Mouse (Mus musculus): ENCODE measurements at regions not wholly inside any gene's neighbourhood (a gene's known extent, or its start where the extent isn't known, plus 50 kb on each side); places are given as distances from the start of the nearest gene placed in this dataset.
A peak's percentile ranks its signal among the peaks of the same experiment; 100 is the strongest.

DNA sequence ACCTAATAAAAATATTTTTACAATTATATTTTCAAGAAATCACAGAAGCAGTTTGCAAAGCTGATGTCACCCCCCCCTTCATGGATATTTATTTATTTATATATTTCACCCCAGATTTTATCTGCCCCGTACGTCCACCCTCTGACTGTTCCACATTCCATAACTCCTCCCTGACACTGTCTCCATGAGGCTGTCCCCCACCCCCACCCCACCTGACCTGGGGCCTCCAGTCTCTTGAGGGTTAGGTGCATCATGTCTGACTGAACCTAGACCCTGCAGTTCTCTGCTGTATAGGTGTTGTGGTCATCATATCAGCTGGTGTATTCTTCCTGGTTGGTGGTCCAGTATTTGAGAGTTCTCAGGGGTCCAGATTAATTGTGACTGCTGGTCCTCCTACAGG, 1083.9 kb upstream of the Cadm2 start:
- no peak for DNase-seq

GRCm38 (mm10) chr16:68666972-68667538, 1046.3 kb upstream of the Cadm2 start:
- DNase-seq: peak; percentile 14

GRCm38 (mm10) chr16:68658436-68658835, 1037.7 kb upstream of the Cadm2 start:
- DNase-seq: no peak

- no peak for DNase-seq
Measured at GRCm38 (mm10) chr16:68627976-68628375, 1007.3 kb upstream of the Cadm2 start.

DNA sequence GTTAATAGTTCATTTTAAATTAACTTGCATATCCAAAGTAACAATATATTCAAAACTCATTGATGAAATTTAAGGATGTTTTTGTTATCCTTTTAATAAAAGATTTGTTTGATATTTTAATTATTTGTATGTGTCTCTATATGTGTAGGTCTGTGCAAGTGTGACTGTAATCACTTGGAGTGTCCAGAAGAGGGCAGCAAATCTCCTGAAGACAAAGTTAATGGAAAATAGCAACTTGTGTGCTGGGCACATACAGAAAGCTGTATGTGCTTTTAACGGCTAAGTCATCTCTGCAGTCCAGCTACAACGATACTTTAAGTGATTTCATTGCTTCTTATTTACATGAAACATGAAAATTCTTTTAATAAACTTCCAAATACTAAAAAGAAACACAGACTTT, 993.3 kb upstream of the Cadm2 start:
- DNase-seq: no peak

All from right cerebral cortex, postnatal 25 days (tissue).